Mouse (Mus musculus) hindbrain, embryonic 14.5 days (tissue): Measurements from ENCODE around the gene Olfr822. TPM values are rescaled to one million over a fixed set of nuclear protein-coding genes. Genes with fewer than 3 reads are reported as not detected.
A peak's percentile ranks its signal among the peaks of the same experiment; 100 is the strongest.
"Not testable (repeated sequence)": the region's sequence is repeated elsewhere in the genome, so short reads cannot be mapped to it uniquely, and the experiment has no call there.

Experiments
- ATAC-seq: fragments of 200-750 bp; cut with Nextera tagmentation; 2 replicates; pipeline ENCODE4 v1.8.0; 2017; ENCODE audit warnings: moderate number of reproducible peaks, mild to moderate bottlenecking, moderate TSS enrichment, moderate library complexity; ENCODE audit not compliant: low FRiP score
- DNase-seq: peaks from one replicate; pipeline ENCODE4 v3.0.0-alpha.2; 2015; ENCODE audit warnings: low spot score
- H3K27ac ChIP-seq: fragments of 300-500 bp; sonication (generic); 2 replicates; pipeline ENCODE4 v1.5.1; 2014; ENCODE audit warnings: mild to moderate bottlenecking, moderate library complexity
- H3K27me3 ChIP-seq: fragments of 300-500 bp; sonication (generic); 2 replicates; pipeline ENCODE4 v1.6.1; 2014; ENCODE audit warnings: mild to moderate bottlenecking, low read length, mixed read lengths; ENCODE audit not compliant: control insufficient read depth, insufficient read depth
- H3K36me3 ChIP-seq: fragments of 300-500 bp; sonication (generic); replicated peaks from 2 replicates; pipeline ENCODE4 v1.6.1; 2014; ENCODE audit not compliant: control insufficient read depth, insufficient read depth
- H3K4me1 ChIP-seq: fragments of 300-500 bp; sonication (generic); replicated peaks from 2 replicates; pipeline ENCODE4 v1.6.1; 2014; ENCODE audit warnings: antibody characterized with exemption, low read length, mixed read lengths; ENCODE audit not compliant: control insufficient read depth, insufficient read depth
- H3K4me2 ChIP-seq: fragments of 300-500 bp; sonication (generic); replicated peaks from 2 replicates; pipeline ENCODE4 v1.6.1; 2014; ENCODE audit warnings: mild to moderate bottlenecking, moderate library complexity
- H3K4me3 ChIP-seq: fragments of 300-500 bp; sonication (generic); replicated peaks from 2 replicates; pipeline ENCODE4 v1.5.1; 2014; ENCODE audit warnings: mild to moderate bottlenecking, low read length
- H3K9ac ChIP-seq: fragments of 300-500 bp; sonication (generic); 2 replicates; pipeline ENCODE4 v1.6.1; 2014
- H3K9me3 ChIP-seq: fragments of 300-500 bp; sonication (generic); 2 replicates; pipeline ENCODE4 v1.6.1; 2016; ENCODE audit warnings: low read length; ENCODE audit not compliant: control insufficient read depth
- WGBS: fragments of 180-500 bp; shearing (Covaris S2); extraction: QIAGEN DNeasy Blood & Tissue Kit; methylation state at CpG from one replicate; pipeline ENCODE4 v1.1.7; 2014; 5-methylcytosine and 5-hydroxymethylcytosine counted together
- polyA plus RNA-seq: library from polyadenylated mRNA; unstranded; fragments of >200 nt; fragmentation: Nextera tagmentation; extraction: Ambion mirVana; gene quantifications from 2 replicates; pipeline ENCODE4 v1.2.1, GENCODE M21; 2014

Olfr822 gene
- not detected in 2 replicates for polyA plus RNA-seq

- no peak within 1 kb of the TSS for H3K4me3 ChIP-seq
- no peaks in the 10 kb centered on the region for H3K4me1 ChIP-seq
- H3K27ac ChIP-seq, result no peak within 1 kb of the TSS
- no peaks in the 10 kb centered on the region for H3K27me3 ChIP-seq
- no peak for DNase-seq
- H3K4me2 ChIP-seq, result no peak within 1 kb of the TSS
- no peak for ATAC-seq
- H3K9ac ChIP-seq, result no peak within 1 kb of the TSS
- no peaks in the 10 kb centered on the region for H3K36me3 ChIP-seq
- no peaks in the 10 kb centered on the region for H3K9me3 ChIP-seq
Measured at GRCm38 (mm10) chr10:130070910-130071309, at the start of gene Olfr822. TSS of gene Olfr822 (plus strand) at chr10:130071210.

- no peak within 1 kb of the TSS for H3K9ac ChIP-seq
- ATAC-seq, result no peak
- no peak within 1 kb of the TSS for H3K4me2 ChIP-seq
- H3K27ac ChIP-seq, result no peak within 1 kb of the TSS
- no peak within 1 kb of the TSS for H3K4me3 ChIP-seq
- H3K4me1 ChIP-seq, result no peaks in the 10 kb centered on the region
- DNase-seq, result no peak
- H3K9me3 ChIP-seq, result no peaks in the 10 kb centered on the region
- no peaks in the 10 kb centered on the region for H3K27me3 ChIP-seq
- no peaks in the 10 kb centered on the region for H3K36me3 ChIP-seq
Measured at GRCm38 (mm10) chr10:130030048-130030447, 41.0 kb upstream of the Olfr822 start, which contains the start of gene Olfr821. TSS of gene Olfr821 (plus strand) at chr10:130030348.

- no peak overlapping the region for H3K27ac ChIP-seq
- H3K27me3 ChIP-seq, result no peaks in the 10 kb centered on the region
- no peaks in the 10 kb centered on the region for H3K36me3 ChIP-seq
- no peak overlapping the region for H3K4me3 ChIP-seq
- no peaks in the 10 kb centered on the region for H3K4me1 ChIP-seq
- 73% methylated on average over 6 of the region's 6 CpGs for WGBS
- no peak overlapping the region for H3K9ac ChIP-seq
- DNase-seq (no peak), ATAC-seq (no peak)
- no peak overlapping the region for H3K4me2 ChIP-seq
- H3K9me3 ChIP-seq, result no peaks in the 10 kb centered on the region
Measured at GRCm38 (mm10) chr10:130037096-130037495, 33.9 kb upstream of the Olfr822 start.

- H3K9me3 ChIP-seq, result no peaks in the 10 kb centered on the region
- no peaks in the 10 kb centered on the region for H3K27me3 ChIP-seq
- 28% methylated on average over 5 of the region's 5 CpGs for WGBS
- H3K4me2 ChIP-seq, result no peak overlapping the region
- 0 out of 2 replicates have a peak, but pooled peaks have one; percentile 66 for ATAC-seq
- no peak overlapping the region for H3K4me3 ChIP-seq
- no peak overlapping the region for H3K9ac ChIP-seq
- no peak overlapping the region for H3K27ac ChIP-seq
- peak; percentile 86 for DNase-seq
- no peaks in the 10 kb centered on the region for H3K4me1 ChIP-seq
- H3K36me3 ChIP-seq, result no peaks in the 10 kb centered on the region
Measured at GRCm38 (mm10) chr10:130092838-130093440, 21.9 kb downstream of the Olfr822 start.

- ATAC-seq, result no peak
- Histone ChIP-seq H3K4me3 (no peak overlapping the region), H3K4me1 (no peaks in the 10 kb centered on the region), H3K27me3 (no peaks in the 10 kb centered on the region), H3K36me3 (no peaks in the 10 kb centered on the region), H3K9me3 (no peaks in the 10 kb centered on the region), H3K9ac (no peak overlapping the region), H3K27ac (no peak overlapping the region), H3K4me2 (no peak overlapping the region)
- peak; percentile 58 for DNase-seq
Measured at GRCm38 (mm10) chr10:130096104-130096503, 25.1 kb downstream of the Olfr822 start.

GRCm38 (mm10) chr10:130115283-130115682 lies 44.3 kb downstream of the Olfr822 start, which contains the start of gene Olfr823:
TSS of gene Olfr823 (minus strand) at chr10:130115383.
- H3K9ac ChIP-seq, H3K36me3 ChIP-seq, ATAC-seq, H3K4me2 ChIP-seq, H3K4me1 ChIP-seq, H3K27me3 ChIP-seq, H3K9me3 ChIP-seq, H3K27ac ChIP-seq, H3K4me3 ChIP-seq, DNase-seq: not testable (repeated sequence)
- 90% methylated on average over 1 of the region's 1 CpGs for WGBS

GRCm38 (mm10) chr10:130116045-130116444 lies 45.0 kb downstream of the Olfr822 start:
- not testable (repeated sequence) for H3K4me3 ChIP-seq, H3K27me3 ChIP-seq, H3K27ac ChIP-seq, H3K36me3 ChIP-seq, H3K4me1 ChIP-seq, ATAC-seq, H3K4me2 ChIP-seq, DNase-seq, H3K9me3 ChIP-seq, H3K9ac ChIP-seq
- 62% methylated on average over 3 of the region's 3 CpGs for WGBS

Other genes with a start within 250 kb of the Olfr822 start
- gene Olfr812, start 225.1 kb upstream of the Olfr822 start, polyA plus RNA-seq, result not detected in 2 replicates
- not detected in 2 replicates for gene Olfr813, start 215.8 kb upstream of the Olfr822 start, polyA plus RNA-seq
- not detected in 2 replicates for gene Olfr814, start 191.4 kb upstream of the Olfr822 start, polyA plus RNA-seq
- not detected in 2 replicates for gene Olfr815, start 165.3 kb upstream of the Olfr822 start, polyA plus RNA-seq
- not detected in 2 replicates for gene Olfr816, start 155.6 kb upstream of the Olfr822 start, polyA plus RNA-seq
- gene Olfr818, start 122.1 kb upstream of the Olfr822 start, polyA plus RNA-seq, result not detected in 2 replicates
- not detected in 2 replicates for gene Olfr819, start 103.9 kb upstream of the Olfr822 start, polyA plus RNA-seq
- gene Olfr247, start 95.1 kb upstream of the Olfr822 start, polyA plus RNA-seq, result not detected in 2 replicates
- gene Gm10310, start 86.1 kb upstream of the Olfr822 start, polyA plus RNA-seq, result not detected in 2 replicates
- not detected in 2 replicates for gene Olfr820, start 58.6 kb upstream of the Olfr822 start, polyA plus RNA-seq
- not detected in 2 replicates for gene Olfr821, start 40.9 kb upstream of the Olfr822 start, polyA plus RNA-seq
- gene Olfr823, start 44.2 kb downstream of the Olfr822 start, polyA plus RNA-seq, result not detected in 2 replicates
- gene Olfr824, start 58.8 kb downstream of the Olfr822 start, polyA plus RNA-seq, result not detected in 2 replicates
- gene Olfr825, start 95.6 kb downstream of the Olfr822 start, polyA plus RNA-seq, result not detected in 2 replicates
- not detected in 2 replicates for gene Olfr826, start 113.0 kb downstream of the Olfr822 start, polyA plus RNA-seq
- gene Olfr827, start 143.2 kb downstream of the Olfr822 start, polyA plus RNA-seq, result not detected in 2 replicates
- 1.2 and 2.1 TPM in 2 replicates for gene Neurod4, start 209.0 kb downstream of the Olfr822 start, polyA plus RNA-seq